Mouse (Mus musculus): ENCODE data around the gene Ptger4. TPM values are rescaled to one million over a fixed set of nuclear protein-coding genes. Genes with fewer than 3 reads are reported as not detected.

The Ptger4 gene
- total and polyA plus RNA-seq, 2 experiments from 2014 or later: 1.3 to 2.7 TPM

- Histone ChIP-seq H3K27me3 (ENCODE audit: insufficient read depth, low read length) (no peaks in the 10 kb centered on the region), H3K36me3 (ENCODE audit: insufficient read depth) (peaks cover 39% of the 10 kb centered on the region), H3K4me1 (ENCODE audit: insufficient read depth) (no peaks in the 10 kb centered on the region), H3K9me3 (ENCODE audit: low read length) (no peaks in the 10 kb centered on the region), H3K4me2 (ENCODE audit: low read depth) (no peak overlapping the region), H3K27ac (ENCODE audit: low read depth, low read length) (no peak overlapping the region), H3K9ac (no peak overlapping the region), H3K4me3 (ENCODE audit: low read depth, low read length) (no peak overlapping the region)
- WGBS: 70% methylated on average over 12 of the region's 12 CpGs
- no peak for TF ChIP-seq CTCF (IDR thresholded peaks at IDR 0.05; ENCODE audit: low read depth)
- ATAC-seq: no peak
- no peak for DNase-seq
Measured at GRCm38 (mm10) chr15:5165121-5165773, 78.7 kb downstream of the Ptger4 start.

GRCm38 (mm10) chr15:5158827-5159226, 85.2 kb downstream of the Ptger4 start:
- 83% methylated on average over 6 of the region's 6 CpGs for WGBS

GRCm38 (mm10) chr15:5157386-5157785, 86.6 kb downstream of the Ptger4 start:
- no peaks in the 10 kb centered on the region for H3K9me3 ChIP-seq (ENCODE audit: low read length)
- H3K27me3 ChIP-seq (ENCODE audit: insufficient read depth, low read length): no peaks in the 10 kb centered on the region
- WGBS: 50% methylated on average over 1 of the region's 1 CpGs
- no peak overlapping the region for H3K9ac ChIP-seq
- no peak for DNase-seq
- H3K4me2 ChIP-seq (ENCODE audit: low read depth): no peak overlapping the region
- no peak for TF ChIP-seq CTCF (IDR thresholded peaks at IDR 0.05; ENCODE audit: low read depth)
- H3K27ac ChIP-seq (ENCODE audit: low read depth, low read length): no peak overlapping the region
- no peak for ATAC-seq
- no peaks in the 10 kb centered on the region for H3K4me1 ChIP-seq (ENCODE audit: insufficient read depth)
- H3K36me3 ChIP-seq (ENCODE audit: insufficient read depth): peaks cover 9% of the 10 kb centered on the region; the same call in 1 of the 2 replicates
- H3K4me3 ChIP-seq (ENCODE audit: low read depth, low read length): no peak overlapping the region

More at GRCm38 (mm10) chr15:5158827-5159226, 85.2 kb downstream of the Ptger4 start:
- Histone ChIP-seq H3K27ac (ENCODE audit: low read depth, low read length) (no peak overlapping the region), H3K27me3 (ENCODE audit: insufficient read depth, low read length) (no peaks in the 10 kb centered on the region), H3K9me3 (ENCODE audit: low read length) (no peaks in the 10 kb centered on the region), H3K9ac (no peak overlapping the region), H3K4me3 (ENCODE audit: low read depth, low read length) (no peak overlapping the region), H3K4me2 (ENCODE audit: low read depth) (no peak overlapping the region), H3K4me1 (ENCODE audit: insufficient read depth) (no peaks in the 10 kb centered on the region), H3K36me3 (ENCODE audit: insufficient read depth) (peaks cover 10% of the 10 kb centered on the region)
- ATAC-seq (no peak), DNase-seq (no peak)
- no peak for TF ChIP-seq CTCF (IDR thresholded peaks at IDR 0.05; ENCODE audit: low read depth)

Other genes with a start within 250 kb of the Ptger4 start
- gene C7, start 180.4 kb downstream of the Ptger4 start, total RNA-seq (2014; rRNA removed): 0.05 TPM in 1 of 2 replicates, not detected in the other
- 0.06 and 0.11 TPM in 2 replicates for gene C7, start 180.4 kb downstream of the Ptger4 start, polyA plus RNA-seq (2015; fragmentation: Nextera tagmentation; extraction: Ambion mirVana)
- 0.29 and 0.54 TPM in 2 replicates for gene Card6, start 135.6 kb downstream of the Ptger4 start, total RNA-seq (2014; rRNA removed)
- gene Card6, start 135.6 kb downstream of the Ptger4 start, polyA plus RNA-seq (2015; fragmentation: Nextera tagmentation; extraction: Ambion mirVana): 0.08 and 0.41 TPM in 2 replicates
- 272 and 533 TPM in 2 replicates for gene Rpl37, start 127.5 kb downstream of the Ptger4 start, total RNA-seq (2014; rRNA removed)
- 400 and 543 TPM in 2 replicates for gene Rpl37, start 127.5 kb downstream of the Ptger4 start, polyA plus RNA-seq (2015; fragmentation: Nextera tagmentation; extraction: Ambion mirVana)
- 19.7 and 24.1 TPM in 2 replicates for gene Prkaa1, start 100.3 kb downstream of the Ptger4 start, total RNA-seq (2014; rRNA removed)
- 7.7 and 10.8 TPM in 2 replicates for gene Prkaa1, start 100.3 kb downstream of the Ptger4 start, polyA plus RNA-seq (2015; fragmentation: Nextera tagmentation; extraction: Ambion mirVana)
- 47.3 and 50.0 TPM in 2 replicates for gene Ttc33, start 58.7 kb downstream of the Ptger4 start, total RNA-seq (2014; rRNA removed)
- gene Ttc33, start 58.7 kb downstream of the Ptger4 start, polyA plus RNA-seq (2015; fragmentation: Nextera tagmentation; extraction: Ambion mirVana): 42.7 and 50.8 TPM in 2 replicates

All from forebrain, postnatal 0 days (tissue).